Mouse (Mus musculus) layer of hippocampus, postnatal 25 days (tissue): ENCODE data around the gene Tkt. TPM values are rescaled to one million over a fixed set of nuclear protein-coding genes. Genes with fewer than 3 reads are reported as not detected.
"Not testable (repeated sequence)": the region's sequence is repeated elsewhere in the genome, so short reads cannot be mapped to it uniquely, and the experiment has no call there.

ENCODE experiments used
- DNase-seq, 2 experiments: peaks; one replicate each; pipeline ENCODE4 v3.0.0; 2022; ENCODE audit warnings: mixed read lengths in 2 of 2, low spot score in 1 of 2; ENCODE audit errors: extremely low spot score in 1 of 2
- total RNA-seq, 2 experiments: library from RNA; stranded (reverse); gene quantifications; 2 replicates each; pipeline ENCODE4 v1.2.3; 2021

Gene Tkt
- 100 to 1,000 TPM; 159 to 182 TPM for total RNA-seq

GRCm38 (mm10) chr14:30548131-30548720 lies at the start of gene Tkt:
Gene Tkt (plus strand): TSS chr14:30548359.
- peak; percentile 46 to 67 for DNase-seq

GRCm38 (mm10) chr14:30504990-30505389 lies 43.2 kb upstream of the Tkt start:
- DNase-seq = no peak

GRCm38 (mm10) chr14:30510214-30510763 lies 37.9 kb upstream of the Tkt start:
- no peak for DNase-seq

- no peak for DNase-seq
These were observed 35.3 kb upstream of the Tkt start for GRCm38 (mm10) chr14:30512896-30513295.

- no peak for DNase-seq
These were observed 32.0 kb upstream of the Tkt start for GRCm38 (mm10) chr14:30515931-30516723.

- no peak for DNase-seq
These were observed 28.8 kb upstream of the Tkt start for GRCm38 (mm10) chr14:30519323-30519722.

GRCm38 (mm10) chr14:30523356-30523755 lies 24.8 kb upstream of the Tkt start:
- no peak for DNase-seq

GRCm38 (mm10) chr14:30528392-30528791 lies 19.8 kb upstream of the Tkt start:
- no peak for DNase-seq

GRCm38 (mm10) chr14:30528961-30529360 lies 19.2 kb upstream of the Tkt start:
- DNase-seq = no peak

- no peak for DNase-seq
These were observed 18.7 kb upstream of the Tkt start for GRCm38 (mm10) chr14:30529454-30529853.

- DNase-seq = no peak
These were observed 17.4 kb upstream of the Tkt start for GRCm38 (mm10) chr14:30530726-30531269.

GRCm38 (mm10) chr14:30531431-30531830 lies 16.7 kb upstream of the Tkt start:
- no peak for DNase-seq

GRCm38 (mm10) chr14:30531896-30532295 lies 16.3 kb upstream of the Tkt start:
- DNase-seq = no peak

- no peak for DNase-seq
These were observed 14.2 kb upstream of the Tkt start for GRCm38 (mm10) chr14:30533780-30534450.

GRCm38 (mm10) chr14:30541541-30541940 lies 6.6 kb upstream of the Tkt start:
- DNase-seq = peak in 1 of 2 experiments; percentile 56

- DNase-seq = not testable (repeated sequence)
These were observed 4.8 kb upstream of the Tkt start for GRCm38 (mm10) chr14:30543331-30543730.

GRCm38 (mm10) chr14:30548965-30549776 lies 1.0 kb downstream of the Tkt start:
- peak; percentile 84 to 86 for DNase-seq

- DNase-seq = peak in 1 of 2 experiments; percentile 23
These were observed 1.6 kb downstream of the Tkt start for GRCm38 (mm10) chr14:30549777-30550149.

- no peak for DNase-seq
These were observed 2.3 kb downstream of the Tkt start for GRCm38 (mm10) chr14:30550232-30551070.
